In genomic region chr9:106908715-106909114, GRCm38 (mm10) we compare ENCODE assay signal across 12 mouse cellular contexts. TPM values are rescaled to one million over a fixed set of nuclear protein-coding genes. Genes with fewer than 3 reads are reported as not detected.
DNase-seq lines count a peak whose midpoint lies in the region; ATAC-seq and TF ChIP-seq lines count a peak whose summit lies in the region.
"Had no signal": no experiment of that assay in that cellular context is flagged by ENCODE, and none has a peak within 500 bp of the region (broad histone marks: within the 10 kb centered on the region; RNA-seq: fewer than 3 reads in every experiment).

No protein-coding gene starts in this region.

- no peaks in the 10 kb centered on the region for H3K79me2 ChIP-seq in liver, adult 2 months (ENCODE audit: control insufficient read depth, insufficient read depth, low read length)

- H3K36me3 ChIP-seq in liver, adult 2 months (ENCODE audit: control insufficient read depth, insufficient read depth, low read length): no peaks in the 10 kb centered on the region
- H3K36me3 ChIP-seq in liver, embryonic 11.5 days (ENCODE audit: control insufficient read depth, insufficient read depth, low read length): no peaks in the 10 kb centered on the region
- H3K36me3 ChIP-seq in intestine, embryonic 15.5 days: no peaks in the 10 kb centered on the region
- no peaks in the 10 kb centered on the region for H3K36me3 ChIP-seq in stomach, embryonic 14.5 days (ENCODE audit: control insufficient read depth, insufficient read depth, low read length)

- H3K27me3 ChIP-seq in liver, adult 2 months (ENCODE audit: control insufficient read depth, insufficient read depth, low read length): no peaks in the 10 kb centered on the region
- H3K27me3 ChIP-seq in liver, embryonic 11.5 days (replicated peaks; ENCODE audit: control insufficient read depth, insufficient read depth, low read length): no peaks in the 10 kb centered on the region
- H3K27me3 ChIP-seq in intestine, embryonic 15.5 days (replicated peaks): no peaks in the 10 kb centered on the region
- H3K27me3 ChIP-seq in stomach, embryonic 14.5 days (ENCODE audit: control insufficient read depth, insufficient read depth, low read length): no peaks in the 10 kb centered on the region
- H3K27me3 ChIP-seq: neural tube, embryonic 12.5 days had no signal

- H3K4me1 ChIP-seq in liver, adult 2 months (ENCODE audit: control insufficient read depth, insufficient read depth, low read length): no peaks in the 10 kb centered on the region
- no peaks in the 10 kb centered on the region for H3K4me1 ChIP-seq in liver, embryonic 11.5 days (replicated peaks; ENCODE audit: control insufficient read depth, insufficient read depth, low read length)
- no peaks in the 10 kb centered on the region for H3K4me1 ChIP-seq in intestine, embryonic 15.5 days (replicated peaks)
- no peaks in the 10 kb centered on the region for H3K4me1 ChIP-seq in stomach, embryonic 14.5 days (ENCODE audit: control insufficient read depth, insufficient read depth, low read length)
- H3K4me1 ChIP-seq: neural tube, embryonic 12.5 days had no signal

- DNase-seq in cerebellum, adult 11-12 months: no peak
- peak; percentile 50 for DNase-seq in liver, adult 2 months (ENCODE audit: extremely low read depth, low read depth, low spot score)
- DNase-seq in liver, embryonic 11.5 days (ENCODE audit: low spot score): no peak
- DNase-seq in ovary, adult 18-20 months (ENCODE audit: low spot score): no peak
- DNase-seq in adrenal gland, adult 18-20 months (ENCODE audit: low spot score in 2 of 2): no peak
- DNase-seq: cerebellum, adult 18-20 months; right cerebral cortex, postnatal 25 days; thymus, adult 2 months had no signal

- H3K9ac ChIP-seq in liver, adult 2 months (ENCODE audit: low read depth, low read length): no peak overlapping the region
- no peak overlapping the region for H3K9ac ChIP-seq in liver, embryonic 11.5 days (ENCODE audit: low read depth, low read length)
- H3K9ac ChIP-seq in intestine, embryonic 15.5 days: no peak overlapping the region
- H3K9ac ChIP-seq in stomach, embryonic 14.5 days (replicated peaks; ENCODE audit: low read depth, low read length): no peak overlapping the region
- H3K9ac ChIP-seq: neural tube, embryonic 12.5 days had no signal

- no peak for TF ChIP-seq CTCF in liver, adult 2 months (IDR thresholded peaks at IDR 0.05; ENCODE audit: low read depth, low read length)

- H3K9me3 ChIP-seq in liver, embryonic 11.5 days (ENCODE audit: control insufficient read depth, low read length): no peaks in the 10 kb centered on the region
- no peaks in the 10 kb centered on the region for H3K9me3 ChIP-seq in intestine, embryonic 15.5 days
- no peaks in the 10 kb centered on the region for H3K9me3 ChIP-seq in stomach, embryonic 14.5 days (ENCODE audit: control insufficient read depth, low read depth, low read length)
- H3K9me3 ChIP-seq: neural tube, embryonic 12.5 days had no signal

- H3K27ac ChIP-seq in liver, adult 2 months (replicated peaks; ENCODE audit: insufficient read depth, low read depth, low read length): no peak overlapping the region
- no peak overlapping the region for H3K27ac ChIP-seq in liver, embryonic 11.5 days (ENCODE audit: low read depth, low read length)
- no peak overlapping the region for H3K27ac ChIP-seq in intestine, embryonic 15.5 days
- no peak overlapping the region for H3K27ac ChIP-seq in stomach, embryonic 14.5 days (ENCODE audit: low read length)
- H3K27ac ChIP-seq: neural tube, embryonic 12.5 days had no signal

- H3K4me3 ChIP-seq in liver, adult 2 months (ENCODE audit: insufficient read depth, low read depth, low read length): no peak overlapping the region
- H3K4me3 ChIP-seq in liver, embryonic 11.5 days (ENCODE audit: low read depth, low read length): no peak overlapping the region
- H3K4me3 ChIP-seq in intestine, embryonic 15.5 days (replicated peaks): no peak overlapping the region
- H3K4me3 ChIP-seq in stomach, embryonic 14.5 days (ENCODE audit: low read depth, low read length): no peak overlapping the region
- H3K4me3 ChIP-seq: neural tube, embryonic 12.5 days had no signal

- 0 out of 2 replicates have a peak, but pooled peaks have one; percentile 52 for ATAC-seq in cerebellum, adult (ENCODE audit: insufficient number of reproducible peaks, low FRiP score, low TSS enrichment)
- no peak for ATAC-seq in liver, embryonic 11.5 days (replicated peaks; ENCODE audit: low FRiP score)
- ATAC-seq in intestine, embryonic 15.5 days: peak; percentile 87
- 0 out of 2 replicates have a peak, but pooled peaks have one; percentile 63 for ATAC-seq in stomach, embryonic 14.5 days (ENCODE audit: insufficient number of reproducible peaks, insufficient read depth, low FRiP score, low read depth)

- no peak for TF ChIP-seq POLR2A in liver, adult 2 months (IDR thresholded peaks at IDR 0.05; ENCODE audit: extremely low read depth, insufficient read depth, low read length)

- WGBS in liver, adult 2 months: 23% methylated on average over 5 of the region's 5 CpGs
- WGBS in liver, embryonic 11.5 days: 49% methylated on average over 5 of the region's 5 CpGs
- WGBS in intestine, embryonic 15.5 days: 31% methylated on average over 5 of the region's 5 CpGs
- WGBS in stomach, embryonic 14.5 days: 36% methylated on average over 5 of the region's 5 CpGs

- no peak overlapping the region for H3K4me2 ChIP-seq in liver, embryonic 11.5 days
- no peak overlapping the region for H3K4me2 ChIP-seq in intestine, embryonic 15.5 days (replicated peaks)
- no peak overlapping the region for H3K4me2 ChIP-seq in stomach, embryonic 14.5 days (replicated peaks; ENCODE audit: low read depth, low read length)
- H3K4me2 ChIP-seq: neural tube, embryonic 12.5 days had no signal

RNA-seq across cellular contexts. Expression of gene Manf, which starts 16.9 kb away (rescaled TPM):
- 78.2 and 102 TPM in 2 replicates for total RNA-seq in liver, adult 2 months (2014; rRNA removed)
- 43.1 and 74.6 TPM in 2 replicates for polyA plus RNA-seq in liver, adult 2 months (2012; rRNA removed)
- 352 TPM in 2 replicates for polyA plus RNA-seq in liver, embryonic 11.5 days (2014; fragmentation: Nextera tagmentation; extraction: Ambion mirVana)
- polyA plus RNA-seq in intestine, embryonic 15.5 days (2015; fragmentation: Nextera tagmentation; extraction: Ambion mirVana): 360 and 388 TPM in 2 replicates
- 185 and 220 TPM in 2 replicates for polyA plus RNA-seq in stomach, embryonic 14.5 days (2014; fragmentation: Nextera tagmentation; extraction: Ambion mirVana)
- 100 to 1,000 TPM; 240 to 272 TPM for total RNA-seq in adrenal gland, adult 18-20 months (2021)

RNA-seq across cellular contexts. Expression of gene Rbm15b, which starts 21.5 kb away (rescaled TPM):
- total RNA-seq in liver, adult 2 months (2014; rRNA removed): 4.9 and 5.8 TPM in 2 replicates
- 4.5 and 4.8 TPM in 2 replicates for polyA plus RNA-seq in liver, adult 2 months (2012; rRNA removed)
- 10.9 and 11.4 TPM in 2 replicates for polyA plus RNA-seq in liver, embryonic 11.5 days (2014; fragmentation: Nextera tagmentation; extraction: Ambion mirVana)
- 7.4 and 7.7 TPM in 2 replicates for polyA plus RNA-seq in intestine, embryonic 15.5 days (2015; fragmentation: Nextera tagmentation; extraction: Ambion mirVana)
- 15.0 and 17.0 TPM in 2 replicates for polyA plus RNA-seq in stomach, embryonic 14.5 days (2014; fragmentation: Nextera tagmentation; extraction: Ambion mirVana)
- 10 to 100 TPM; 24.0 to 26.6 TPM for total RNA-seq in adrenal gland, adult 18-20 months (2021)
